Mouse (Mus musculus) lung, embryonic 14.5 days (tissue): Measurements from ENCODE around the gene Pou2f1. TPM values are rescaled to one million over a fixed set of nuclear protein-coding genes. Genes with fewer than 3 reads are reported as not detected.

Experiments
- ATAC-seq: fragments of 200-750 bp; cut with Nextera tagmentation; 2 replicates; pipeline ENCODE4 v1.8.0; 2017; ENCODE audit warnings: mild to moderate bottlenecking, moderate TSS enrichment, moderate library complexity; ENCODE audit not compliant: insufficient read depth
- DNase-seq: peaks from one replicate; pipeline ENCODE4 v3.0.0-alpha.2; 2015
- H3K27ac ChIP-seq: fragments of 300-500 bp; sonication (generic); 2 replicates; pipeline ENCODE4 v1.5.1; 2014; ENCODE audit warnings: low read depth, mild to moderate bottlenecking, moderate library complexity
- H3K27me3 ChIP-seq: fragments of 300-500 bp; sonication (generic); 2 replicates; pipeline ENCODE4 v1.6.1; 2014; ENCODE audit warnings: low read length, control low read depth; ENCODE audit not compliant: insufficient read depth
- H3K36me3 ChIP-seq: fragments of 300-500 bp; sonication (generic); 2 replicates; pipeline ENCODE4 v1.6.1; 2014; ENCODE audit warnings: control low read depth; ENCODE audit not compliant: insufficient read depth
- H3K4me1 ChIP-seq: fragments of 300-500 bp; sonication (generic); 2 replicates; pipeline ENCODE4 v1.6.1; 2014; ENCODE audit warnings: antibody characterized with exemption, control low read depth; ENCODE audit not compliant: insufficient read depth
- H3K4me2 ChIP-seq: fragments of 300-500 bp; sonication (generic); 2 replicates; pipeline ENCODE4 v1.6.1; 2014; ENCODE audit warnings: mild to moderate bottlenecking
- H3K4me3 ChIP-seq: fragments of 300-500 bp; sonication (generic); 2 replicates; pipeline ENCODE4 v1.5.1; 2014; ENCODE audit warnings: low read depth, low read length
- H3K9ac ChIP-seq: fragments of 300-500 bp; sonication (generic); 2 replicates; pipeline ENCODE4 v1.6.1; 2014
- H3K9me3 ChIP-seq: fragments of 300-500 bp; sonication (generic); 2 replicates; pipeline ENCODE4 v1.6.1; 2016; ENCODE audit warnings: low read depth, low read length, control low read depth
- CTCF ChIP-seq: IDR thresholded peaks from 2 replicates; pipeline ENCODE4 v1.5.1; 2016; ENCODE audit warnings: antibody characterized with exemption, low read depth
- WGBS: fragments of 180-500 bp; shearing (Covaris S2); extraction: QIAGEN DNeasy Blood & Tissue Kit; methylation state at CpG from one replicate; pipeline ENCODE4 v1.1.7; 2014; 5-methylcytosine and 5-hydroxymethylcytosine counted together
- polyA plus RNA-seq: library from polyadenylated mRNA; unstranded; fragments of >200 nt; fragmentation: Nextera tagmentation; extraction: Ambion mirVana; gene quantifications from 2 replicates; pipeline ENCODE4 v1.2.1, GENCODE M21; 2014

Gene Pou2f1
- polyA plus RNA-seq, 1 experiment from 2014 or later = 22.5 TPM

DNA sequence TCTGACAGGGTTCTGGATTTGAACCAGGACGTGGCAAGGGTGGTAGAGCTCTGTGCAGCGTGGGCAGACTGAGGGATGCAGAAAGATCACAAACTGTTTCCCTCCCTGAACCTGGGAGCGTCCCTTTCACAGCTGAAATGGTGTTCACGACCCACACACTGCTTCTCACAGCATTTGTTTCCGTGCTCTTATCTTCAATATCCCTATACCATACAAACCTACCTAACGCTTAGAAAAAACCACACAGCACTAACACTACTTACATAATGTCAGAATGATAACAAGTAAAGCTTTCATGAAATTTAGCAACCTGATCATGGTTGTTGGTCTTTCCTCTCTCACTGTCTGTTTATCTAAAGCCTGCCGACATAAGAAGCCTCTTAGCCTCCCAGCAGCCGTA, 133.8 kb downstream of the Pou2f1 start:
- no peak for DNase-seq

DNA sequence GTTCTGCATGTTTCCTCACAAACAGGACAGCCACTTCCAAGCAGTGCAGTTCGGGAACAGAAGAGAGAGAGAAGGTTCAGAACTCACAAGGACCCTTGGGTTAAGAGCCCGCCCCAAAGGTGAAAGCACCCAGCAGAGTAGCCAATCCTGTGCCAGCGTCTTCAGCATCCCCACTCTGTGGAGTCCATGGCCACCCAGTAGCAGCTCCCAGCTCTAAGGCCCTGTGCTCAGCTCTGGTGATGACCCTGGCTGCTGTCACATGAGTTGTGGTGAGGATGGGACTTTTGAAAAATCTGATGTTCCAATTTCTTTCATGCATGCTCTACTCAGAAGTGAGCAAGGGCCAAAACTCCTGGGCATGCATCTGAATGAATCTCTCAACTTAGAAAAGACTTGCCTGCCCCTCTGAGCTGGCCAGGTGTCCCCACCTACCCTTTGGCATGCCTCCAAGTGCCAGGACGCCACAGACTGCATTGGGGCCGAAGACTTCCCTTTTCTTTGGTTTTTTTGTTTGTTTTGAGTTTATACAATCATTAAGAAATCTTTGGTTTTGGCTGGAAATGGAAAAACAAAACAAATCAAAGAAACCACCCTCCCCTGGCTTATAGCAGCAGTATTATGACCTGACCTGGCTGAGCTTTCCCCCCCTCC, 135.7 kb downstream of the Pou2f1 start:
- Histone ChIP-seq H3K36me3 (0 out of 2 replicates have a peak, but pooled peaks cover 5% of the 10 kb centered on the region), H3K4me2 (no peak overlapping the region), H3K4me1 (no peaks in the 10 kb centered on the region), H3K4me3 (no peak overlapping the region), H3K27ac (no peak overlapping the region), H3K27me3 (no peaks in the 10 kb centered on the region), H3K9ac (no peak overlapping the region), H3K9me3 (no peaks in the 10 kb centered on the region)
- no peak for TF ChIP-seq CTCF
- ATAC-seq = 0 out of 2 replicates have a peak, but pooled peaks have one; percentile 39
- no peak for DNase-seq
- WGBS = 61% methylated on average over 5 of the region's 5 CpGs

More for the DNA sequence above, 133.8 kb downstream of the Pou2f1 start:
- no peaks in the 10 kb centered on the region for H3K27me3 ChIP-seq
- no peak overlapping the region for H3K27ac ChIP-seq
- no peak overlapping the region for H3K4me2 ChIP-seq
- no peak overlapping the region for H3K9ac ChIP-seq
- WGBS = 70% methylated on average over 8 of the region's 8 CpGs
- TF ChIP-seq CTCF = no peak
- no peaks in the 10 kb centered on the region for H3K9me3 ChIP-seq
- no peak for ATAC-seq
- H3K4me3 ChIP-seq = no peak overlapping the region
- H3K36me3 ChIP-seq = 0 out of 2 replicates have a peak, but pooled peaks cover 8% of the 10 kb centered on the region
- H3K4me1 ChIP-seq = no peaks in the 10 kb centered on the region

DNA sequence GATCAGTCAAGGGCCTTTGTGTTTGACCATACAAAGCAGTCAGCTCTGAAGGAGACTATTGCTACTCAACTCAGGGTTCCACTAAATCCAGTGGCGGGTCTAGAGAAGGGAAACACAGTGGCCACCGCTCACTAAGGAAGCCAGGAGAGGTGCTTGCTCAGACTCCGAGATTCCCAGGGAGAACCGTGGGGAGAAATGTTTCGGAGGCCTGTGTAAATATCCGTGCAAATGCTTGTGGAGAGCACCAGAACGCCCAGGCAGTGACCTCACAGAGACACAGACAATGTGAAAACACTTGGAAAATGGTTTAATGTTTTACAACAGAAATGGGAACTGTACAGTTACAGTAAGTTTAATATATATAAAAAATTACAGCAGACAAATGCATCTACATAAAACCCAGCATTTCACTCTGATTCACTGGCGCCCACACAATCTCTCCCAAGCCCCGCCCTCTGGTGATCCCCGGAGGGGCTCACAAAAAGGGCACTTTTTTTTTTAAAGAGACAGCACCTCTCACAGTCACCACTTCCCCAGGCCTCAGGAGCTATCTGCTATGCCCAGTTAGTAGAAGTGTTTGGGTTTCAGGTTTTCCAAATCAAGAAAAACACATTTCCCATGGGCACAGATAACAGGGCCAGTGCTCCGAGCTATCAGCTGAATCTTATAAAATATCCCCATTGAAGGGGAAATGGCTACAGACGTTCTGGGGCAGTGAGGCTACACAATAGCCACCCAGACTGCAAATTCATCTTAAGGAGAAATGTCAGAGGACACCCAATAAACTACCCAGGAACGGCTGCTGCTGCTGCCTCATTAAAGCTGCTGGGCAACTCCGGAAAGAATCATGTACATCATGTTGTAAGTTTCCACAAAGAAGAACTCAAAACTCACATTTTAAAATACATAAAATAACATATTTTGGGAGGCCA, 137.3 kb downstream of the Pou2f1 start:
- Histone ChIP-seq H3K4me1 (no peaks in the 10 kb centered on the region; the same call in 1 of the 2 replicates), H3K9me3 (no peaks in the 10 kb centered on the region), H3K36me3 (0 out of 2 replicates have a peak, but pooled peaks cover 5% of the 10 kb centered on the region), H3K9ac (no peak overlapping the region), H3K4me3 (no peak overlapping the region), H3K27ac (peak overlapping the region; percentile 55), H3K4me2 (peak overlapping the region; percentile 23), H3K27me3 (no peaks in the 10 kb centered on the region)
- WGBS = 28% methylated on average over 14 of the region's 14 CpGs
- no peak for TF ChIP-seq CTCF
- ATAC-seq (peak; percentile 45; the same call in 1 of the 2 replicates), DNase-seq (peak; percentile 67)

DNA sequence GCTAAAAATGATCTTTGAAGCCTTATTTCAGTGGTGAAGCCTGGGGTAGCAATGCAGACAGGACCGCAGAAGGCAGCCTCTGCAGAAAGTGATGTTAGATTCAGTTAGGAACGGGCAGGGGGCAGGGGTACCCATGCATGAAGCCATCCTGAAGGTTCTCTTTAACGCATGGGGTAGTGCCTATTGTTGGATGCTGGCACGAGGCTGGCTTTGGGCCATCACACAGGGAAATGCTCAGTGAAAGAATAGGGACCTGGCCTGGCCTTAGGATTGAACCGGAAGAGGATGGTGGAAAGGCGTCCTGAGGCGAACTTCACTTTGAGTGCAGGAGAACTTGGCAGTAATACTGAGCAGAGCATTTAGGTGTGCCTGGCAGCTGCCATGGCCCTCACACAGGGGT, 140.4 kb downstream of the Pou2f1 start:
- Histone ChIP-seq H3K27ac (no peak overlapping the region), H3K9ac (no peak overlapping the region), H3K4me1 (no peaks in the 10 kb centered on the region; the same call in 1 of the 2 replicates), H3K27me3 (no peaks in the 10 kb centered on the region), H3K4me2 (no peak overlapping the region), H3K36me3 (no peaks in the 10 kb centered on the region), H3K9me3 (no peaks in the 10 kb centered on the region), H3K4me3 (no peak overlapping the region)
- ATAC-seq (no peak), DNase-seq (no peak)
- no peak for TF ChIP-seq CTCF
- 79% methylated on average over 7 of the region's 7 CpGs for WGBS

DNA sequence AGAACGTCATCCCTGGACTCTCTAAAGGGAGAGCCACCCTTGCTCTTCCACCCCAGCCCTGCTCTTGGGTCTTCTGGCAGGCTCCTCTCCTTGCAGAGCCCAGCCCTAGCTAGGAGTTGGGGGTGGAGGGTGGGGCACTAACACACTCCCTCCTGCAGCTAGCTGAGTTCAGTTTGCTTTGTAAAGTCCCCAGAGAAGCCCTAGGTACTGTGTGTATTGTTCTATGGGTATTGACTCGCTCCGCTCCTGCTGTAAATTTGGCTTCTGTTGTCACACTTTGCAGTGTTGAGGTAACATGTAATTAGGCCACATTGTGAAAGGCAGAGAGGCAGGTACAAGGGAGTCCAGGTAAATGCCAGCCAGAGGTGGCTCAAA, 141.3 kb downstream of the Pou2f1 start:
- H3K9ac ChIP-seq = no peak overlapping the region
- no peak overlapping the region for H3K4me3 ChIP-seq
- TF ChIP-seq CTCF = no peak
- no peak overlapping the region for H3K27ac ChIP-seq
- ATAC-seq = no peak
- H3K9me3 ChIP-seq = no peaks in the 10 kb centered on the region
- H3K27me3 ChIP-seq = no peaks in the 10 kb centered on the region
- no peaks in the 10 kb centered on the region; the same call in 1 of the 2 replicates for H3K4me1 ChIP-seq
- H3K4me2 ChIP-seq = no peak overlapping the region
- no peaks in the 10 kb centered on the region for H3K36me3 ChIP-seq
- no peak for DNase-seq
- 65% methylated on average over 3 of the region's 3 CpGs for WGBS

DNA sequence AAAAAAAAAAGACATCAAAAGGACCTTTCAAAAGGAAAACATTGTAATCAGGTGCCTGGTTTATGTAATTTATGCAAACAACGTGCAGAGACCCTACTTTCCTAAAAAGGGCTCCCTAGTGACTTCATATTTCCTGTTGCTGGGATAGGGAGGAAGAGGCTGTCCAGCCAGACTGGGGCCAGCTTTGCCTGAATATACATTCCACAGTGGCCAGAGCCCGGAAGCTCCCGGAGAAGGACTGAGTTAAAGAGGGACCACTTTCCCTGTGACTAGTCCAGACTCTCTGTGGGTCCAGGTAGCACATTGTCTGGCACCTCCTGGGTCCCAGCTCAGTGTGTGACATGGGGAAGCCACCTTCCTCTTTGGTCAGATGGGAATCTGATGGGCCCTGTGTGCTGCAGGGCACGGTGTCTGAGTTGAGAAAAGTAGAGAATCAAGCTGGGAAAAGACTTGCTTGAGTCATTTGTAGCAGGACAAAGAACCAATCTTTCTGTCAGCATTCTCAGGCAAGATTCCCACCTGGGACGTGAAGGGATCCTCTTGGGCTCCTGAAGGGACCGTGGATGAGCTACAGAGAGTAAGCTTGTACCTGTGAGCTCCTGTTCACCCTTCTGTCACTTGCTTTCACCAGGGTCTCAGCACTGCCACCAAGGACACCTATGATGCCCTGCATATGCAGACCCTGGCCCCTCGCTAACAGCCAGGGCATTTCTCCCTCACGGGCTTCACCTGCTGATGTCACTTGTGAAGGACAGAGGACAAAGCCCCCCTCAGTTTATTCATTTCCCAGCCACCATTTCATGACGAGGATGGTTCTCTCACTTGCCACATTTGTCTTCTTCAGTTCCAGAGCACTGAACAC, 141.9 kb downstream of the Pou2f1 start:
- Histone ChIP-seq H3K36me3 (no peaks in the 10 kb centered on the region), H3K4me3 (no peak overlapping the region), H3K9ac (no peak overlapping the region), H3K4me1 (no peaks in the 10 kb centered on the region; the same call in 1 of the 2 replicates), H3K4me2 (no peak overlapping the region), H3K27me3 (no peaks in the 10 kb centered on the region), H3K27ac (peak overlapping the region; percentile 46; the same call in 1 of the 2 replicates), H3K9me3 (no peaks in the 10 kb centered on the region)
- WGBS = 55% methylated on average over 9 of the region's 9 CpGs
- ATAC-seq = peak; percentile 45; the same call in 1 of the 2 replicates
- DNase-seq = peak; percentile 62
- no peak for TF ChIP-seq CTCF
